ENCODE assay signal across 17 mouse cellular contexts in the genomic region with DNA sequence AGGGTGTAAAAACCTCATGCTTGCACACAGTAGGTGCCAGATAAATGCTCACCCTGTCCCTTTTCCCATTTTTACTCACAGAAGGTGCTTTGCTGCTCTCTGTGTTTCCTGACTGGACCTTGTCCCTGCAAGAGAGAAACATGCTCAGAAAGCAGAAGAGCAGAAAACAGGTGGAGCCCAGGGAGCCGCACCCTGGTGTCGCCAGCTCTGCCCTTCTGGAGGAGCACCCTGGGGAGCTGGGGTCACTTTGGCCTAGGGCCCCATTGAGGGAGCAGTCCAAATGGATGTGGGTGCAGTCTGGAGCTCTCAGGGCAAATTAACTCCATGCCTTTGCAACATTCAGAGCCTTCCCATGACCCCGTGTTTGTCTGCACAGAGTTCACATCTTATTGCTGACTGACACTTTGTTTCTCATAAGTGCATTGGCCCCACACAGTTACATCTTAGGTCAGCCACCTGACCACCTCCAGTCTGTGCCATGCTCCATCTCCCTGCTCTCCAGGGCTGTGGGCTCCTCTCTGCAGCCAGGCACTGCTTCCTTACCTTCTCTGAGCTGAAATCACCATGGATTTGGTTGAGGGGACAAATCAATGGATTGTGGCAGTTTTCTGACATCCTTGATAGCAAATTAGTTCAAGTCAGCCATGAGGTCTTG. TPM values are rescaled to one million over a fixed set of nuclear protein-coding genes. Genes with fewer than 3 reads are reported as not detected.
"Had no signal": no experiment of that assay in that cellular context is flagged by ENCODE, and none has a peak within 500 bp of the region (broad histone marks: within the 10 kb centered on the region; RNA-seq: fewer than 3 reads in every experiment).

No protein-coding gene starts in this region.

RNA-seq across cellular contexts. Expression of a gene that starts 4.8 kb away (rescaled TPM):
- total RNA-seq: layer of hippocampus, adult 18-20 months; layer of hippocampus, postnatal 14 days; left cerebral cortex, adult 8-10 months; left cerebral cortex, postnatal 14 days; left cerebral cortex, postnatal 4 days; megakaryocyte-erythroid progenitor cell, adult 5-6 weeks; midbrain, postnatal 0 days had no signal
- polyA plus RNA-seq: hindbrain, embryonic 16.5 days; kidney, embryonic 14.5 days; limb, embryonic 13.5 days; liver, embryonic 13.5 days; liver, embryonic 16.5 days; lung, embryonic 16.5 days; midbrain, embryonic 11.5 days; midbrain, embryonic 14.5 days; midbrain, postnatal 0 days; neural tube, embryonic 11.5 days; stomach, embryonic 14.5 days had no signal
